Mouse (Mus musculus) T-helper 2 cell (primary cell): ENCODE measurements around the gene Tex264.

Experiments
- in situ Hi-C: fragments of 300-600 bp; cut with MboI, MseI; formaldehyde crosslinking; loops from one replicate; pipeline ENCODE4 v1.15.1; 2025; ENCODE audit warnings: high pct_unique_total_duplicates

The Tex264 gene

DNA sequence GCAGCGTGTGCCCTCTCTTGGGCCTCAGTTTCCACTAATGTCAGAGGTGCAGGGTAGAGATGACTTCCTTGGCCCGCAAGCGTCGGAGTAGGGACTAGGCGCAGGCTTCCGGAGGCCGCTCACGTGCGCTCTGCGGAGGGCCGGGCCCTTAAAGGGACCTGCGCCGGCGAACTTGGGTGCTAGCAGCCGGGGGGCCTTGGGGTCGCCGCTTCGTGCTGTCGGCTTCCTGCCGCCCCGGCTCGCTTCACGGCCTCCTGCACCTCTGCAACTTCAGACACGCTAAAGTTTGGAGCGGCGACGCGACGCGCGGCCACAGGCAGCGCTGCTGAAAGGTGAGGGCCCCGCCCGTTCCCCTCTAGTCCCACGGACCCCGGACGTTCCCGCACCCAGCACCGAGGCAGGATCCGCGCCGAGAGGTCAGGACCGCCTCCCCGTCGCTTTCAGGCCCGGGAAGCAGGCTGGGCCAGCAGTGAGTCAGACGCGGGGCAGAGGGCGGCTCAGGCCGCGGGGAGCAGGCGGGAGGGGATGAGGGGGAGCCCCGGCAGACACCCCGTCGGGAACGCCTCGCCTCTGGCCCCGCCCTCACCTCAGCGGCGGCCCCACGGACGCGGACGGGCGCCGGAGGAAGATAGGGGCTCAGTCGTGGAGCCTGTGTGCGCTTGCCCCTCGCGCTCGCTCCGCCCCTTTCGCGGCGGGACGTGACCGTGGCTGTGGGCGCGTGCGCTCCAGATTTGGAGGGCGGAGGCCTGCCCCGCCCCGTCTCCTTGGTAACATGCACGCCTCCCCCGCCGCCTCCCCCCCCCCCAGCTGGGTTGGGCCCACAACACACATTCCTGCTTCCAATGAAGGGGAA is at the start of gene Tex264:
Gene Tex264, minus strand, starts transcription at position 679 of the 853 bp plus-strand sequence.
- in situ Hi-C loops = loop anchor here (10.0 kb wide), 2 partner anchors 209 to 1631 kb away; partner anchors contain the start of genes Manf and Mrpl3

DNA sequence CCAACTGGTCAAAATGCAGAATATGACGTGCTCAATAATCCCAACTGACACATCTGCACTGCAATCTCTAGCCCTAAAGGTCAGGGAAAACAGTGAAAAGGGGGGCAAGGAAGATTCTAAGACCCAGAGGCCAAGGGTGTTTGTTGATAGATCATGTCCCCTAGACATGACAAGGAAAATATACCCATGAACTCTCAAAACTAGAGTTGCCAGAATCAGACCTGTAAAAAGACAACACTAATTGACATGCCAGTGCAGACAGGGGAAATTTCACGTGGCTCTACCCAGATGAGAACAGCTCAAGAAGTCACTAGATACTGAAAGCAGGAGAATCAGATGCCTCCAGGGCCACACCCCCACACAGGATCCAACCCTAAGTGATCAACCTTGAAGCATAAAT is 48.0 kb upstream of the Tex264 start:
- in situ Hi-C loops = no loop called here

DNA sequence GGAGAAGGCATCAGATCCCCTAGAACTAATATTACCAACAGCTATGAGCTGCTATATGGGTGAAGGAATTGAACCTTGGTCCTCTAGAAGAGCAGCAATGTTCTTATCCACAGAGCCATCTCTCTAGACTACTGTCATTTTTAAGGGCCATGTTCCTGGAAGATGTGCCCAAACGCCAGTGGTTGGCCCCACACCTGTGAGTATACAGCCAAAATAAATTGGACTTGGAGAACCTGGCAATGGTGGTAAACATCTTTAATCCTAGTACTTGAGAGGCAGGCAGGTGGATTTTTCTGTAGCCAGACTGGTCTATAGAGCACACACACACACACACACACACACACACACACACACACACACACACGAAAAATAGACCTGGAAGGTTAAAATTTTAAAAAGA is 43.7 kb upstream of the Tex264 start:
- in situ Hi-C loops = no loop called here

DNA sequence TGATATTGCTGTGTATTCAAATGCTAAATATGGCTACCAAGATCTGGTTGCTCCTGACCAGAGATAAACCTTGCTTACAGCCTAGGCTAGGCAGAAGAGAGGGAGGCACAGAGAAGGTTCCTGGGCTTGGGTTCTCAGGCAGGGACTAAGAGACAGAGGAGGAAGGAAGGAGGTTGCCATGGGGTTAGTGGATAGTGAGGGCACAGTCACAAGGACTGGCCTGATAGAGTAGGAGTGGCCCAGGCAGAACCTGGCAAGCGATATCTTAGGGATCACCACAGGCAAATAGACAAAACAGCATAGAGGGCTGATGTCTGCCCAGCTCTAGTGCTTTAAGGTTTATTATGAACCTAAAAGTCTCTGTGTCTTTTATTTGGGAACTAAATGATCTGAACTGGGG is 41.2 kb upstream of the Tex264 start:
- in situ Hi-C loops = no loop called here

DNA sequence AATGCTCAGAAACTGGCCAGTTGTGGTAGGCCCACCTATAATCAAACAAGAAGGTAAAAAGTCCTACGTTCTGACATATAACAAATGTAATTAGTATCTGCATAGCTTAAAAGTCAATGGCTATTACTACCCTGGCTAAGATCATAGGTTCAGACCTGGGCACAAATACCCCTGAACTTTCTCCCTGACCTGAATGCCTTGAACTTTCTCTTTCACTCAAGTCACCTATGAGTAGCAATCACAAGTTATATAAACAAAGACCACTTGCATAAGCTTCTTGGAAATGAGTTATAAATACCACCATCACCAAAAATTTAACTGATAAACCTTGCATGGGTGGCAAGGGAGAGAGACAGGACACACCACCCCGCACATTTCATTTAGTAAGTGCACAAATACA is 39.7 kb upstream of the Tex264 start:
- in situ Hi-C loops = no loop called here

DNA sequence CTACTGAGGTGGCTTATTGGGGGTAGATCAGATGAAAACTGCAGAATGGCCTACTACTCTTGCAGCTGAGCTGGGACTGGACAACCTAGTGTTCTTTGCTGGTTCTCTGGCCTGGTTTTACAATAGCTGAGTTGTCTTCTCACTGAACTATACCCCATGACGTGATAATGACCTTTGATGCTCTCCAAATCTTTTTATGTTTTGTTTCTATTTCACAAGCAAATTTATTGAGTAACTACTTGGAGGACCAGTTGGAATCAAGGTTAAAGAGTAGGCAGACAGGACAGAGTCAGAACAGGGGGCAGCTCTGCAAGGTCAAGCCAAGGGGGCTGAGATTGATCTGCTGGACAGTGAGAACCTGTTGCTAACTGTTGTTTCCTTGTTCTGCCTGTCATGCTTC is 39.1 kb upstream of the Tex264 start:
- in situ Hi-C loops = no loop called here

DNA sequence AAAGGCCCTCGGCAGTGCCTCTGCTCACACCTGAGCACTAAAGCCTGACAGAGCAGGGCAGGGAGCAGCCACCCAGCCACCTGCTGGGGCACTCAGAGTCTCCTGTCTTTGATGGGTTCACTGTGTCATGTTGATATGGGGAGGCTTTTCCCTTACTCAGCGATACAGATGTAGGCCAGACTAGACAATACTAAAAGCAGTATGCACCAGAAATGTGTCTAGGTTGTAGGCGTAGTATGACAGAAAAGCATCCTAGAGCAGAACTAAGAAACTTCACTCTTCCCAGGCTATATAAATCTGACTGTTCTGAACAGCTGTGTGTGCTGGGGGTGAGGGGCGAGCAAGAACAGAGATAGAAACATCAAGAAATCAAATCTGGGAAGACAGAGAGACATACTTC is 31.0 kb upstream of the Tex264 start:
- in situ Hi-C loops = no loop called here

DNA sequence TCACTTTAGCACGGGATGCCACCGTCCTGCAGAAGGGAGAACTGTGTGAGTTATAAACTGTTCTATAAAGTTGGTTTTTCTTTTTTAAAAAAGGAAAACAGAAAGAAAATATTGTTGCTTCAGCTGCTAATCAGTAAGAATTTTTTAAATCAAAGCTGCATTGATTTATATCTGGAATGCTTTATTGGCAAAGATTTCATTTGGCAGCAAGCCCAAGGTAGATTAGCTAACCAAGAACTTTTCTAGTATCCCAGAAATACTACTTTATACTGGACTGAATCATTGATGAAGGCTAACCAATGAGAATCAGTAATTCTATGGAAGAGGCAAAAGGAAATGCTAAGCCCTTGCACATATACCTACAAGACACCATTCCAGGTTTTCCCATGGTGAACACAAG is 30.5 kb upstream of the Tex264 start:
- in situ Hi-C loops = no loop called here

DNA sequence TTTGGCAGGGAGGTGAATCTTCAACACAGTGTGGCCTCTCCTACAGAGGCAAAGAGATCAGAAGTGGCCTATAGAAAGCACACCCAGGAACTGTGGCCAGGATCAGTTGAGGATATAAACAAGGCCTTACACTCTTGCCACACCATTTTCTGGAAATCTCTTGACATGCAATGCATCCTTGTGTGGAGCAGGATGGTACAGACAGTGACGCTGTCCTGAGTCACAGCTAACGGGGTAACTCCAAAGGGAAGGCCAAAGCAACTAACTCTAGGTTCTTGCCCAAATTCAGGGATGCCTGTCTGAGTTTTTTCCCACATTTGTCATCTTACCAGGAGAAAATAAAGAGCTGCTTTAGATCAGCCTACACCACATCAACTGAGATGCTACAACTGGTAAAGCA is 26.7 kb upstream of the Tex264 start:
- in situ Hi-C loops = no loop called here

DNA sequence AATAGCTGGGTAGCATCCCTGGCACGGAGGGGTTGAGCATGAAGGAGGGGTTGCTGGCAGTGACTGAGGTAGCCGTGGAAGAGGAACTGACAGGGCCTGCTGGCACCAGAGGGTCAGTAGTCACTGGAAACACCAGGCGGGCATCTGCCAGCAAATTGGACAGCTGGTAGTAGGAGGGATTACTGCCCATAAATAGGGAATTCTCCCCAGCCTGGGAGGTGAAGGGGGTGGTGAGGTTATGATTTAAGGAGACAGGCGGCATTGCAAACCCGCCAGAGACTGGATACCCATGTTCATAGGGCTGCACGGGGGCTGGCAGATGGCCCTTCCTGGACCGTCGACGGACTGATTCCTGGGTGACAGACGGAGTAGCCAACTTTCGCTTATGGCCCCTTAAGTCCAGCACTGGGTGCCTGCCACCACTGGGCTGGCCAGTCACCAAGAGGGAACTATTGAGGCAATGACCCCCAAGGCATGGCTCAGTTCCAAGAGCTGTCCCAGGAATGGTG is 7.3 kb upstream of the Tex264 start:
- in situ Hi-C loops = no loop called here

DNA sequence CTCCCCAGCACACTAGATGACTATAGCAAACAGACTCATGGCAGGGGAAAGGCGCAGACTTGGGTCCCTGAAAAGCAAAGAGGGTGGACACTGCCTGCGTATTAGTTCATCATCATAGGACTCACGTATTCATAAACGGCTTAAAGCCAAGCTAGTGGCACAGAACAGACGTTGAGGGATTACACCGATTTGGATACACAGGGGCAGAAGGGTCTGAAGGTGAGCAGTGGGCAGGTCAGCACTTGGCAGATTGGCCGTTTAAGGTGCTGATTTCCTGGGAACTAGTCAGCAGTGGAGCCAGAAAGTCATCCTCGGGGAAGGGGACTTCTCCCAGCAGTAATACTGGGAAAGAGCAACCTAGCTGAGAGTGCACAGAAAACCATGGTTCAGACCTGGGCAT is 3.1 kb upstream of the Tex264 start:
- in situ Hi-C loops = loop anchor here (10.0 kb wide), 2 partner anchors 206 to 1634 kb away; partner anchors contain the start of genes Manf and Mrpl3

DNA sequence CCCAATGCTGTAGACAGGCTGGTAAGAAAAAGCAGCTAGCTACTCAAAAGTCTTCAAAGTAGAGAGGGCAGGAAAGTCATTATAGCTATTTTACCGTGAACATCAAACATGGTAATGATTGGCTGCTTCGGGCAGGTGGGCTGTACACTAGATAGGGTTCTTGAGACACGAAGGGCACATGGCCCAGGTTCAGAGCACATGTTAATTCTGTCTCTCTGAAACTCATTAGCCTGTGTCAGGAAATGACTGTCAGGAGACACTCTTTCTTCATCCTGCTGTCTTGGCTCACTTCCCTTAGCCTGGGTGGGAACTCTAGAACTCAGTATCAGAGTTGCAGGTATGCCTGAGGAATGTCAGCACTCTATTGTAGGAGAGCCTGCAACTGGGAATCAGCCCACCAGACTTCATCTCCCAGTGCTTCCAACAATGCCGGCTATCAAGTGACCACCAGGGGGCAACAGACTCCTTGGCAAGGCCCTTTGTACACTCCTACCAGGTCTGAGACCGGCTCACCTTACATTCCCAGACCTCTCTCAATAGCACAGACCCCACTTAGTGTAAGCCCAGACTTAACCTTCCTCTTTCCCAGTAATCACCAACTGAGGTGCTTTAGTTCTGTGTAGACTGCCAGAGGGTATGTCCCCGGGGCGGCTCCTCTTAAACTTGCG is 1.4 kb upstream of the Tex264 start:
- in situ Hi-C loops = loop anchor here (10.0 kb wide), 2 partner anchors 208 to 1632 kb away; partner anchors contain the start of genes Manf and Mrpl3

DNA sequence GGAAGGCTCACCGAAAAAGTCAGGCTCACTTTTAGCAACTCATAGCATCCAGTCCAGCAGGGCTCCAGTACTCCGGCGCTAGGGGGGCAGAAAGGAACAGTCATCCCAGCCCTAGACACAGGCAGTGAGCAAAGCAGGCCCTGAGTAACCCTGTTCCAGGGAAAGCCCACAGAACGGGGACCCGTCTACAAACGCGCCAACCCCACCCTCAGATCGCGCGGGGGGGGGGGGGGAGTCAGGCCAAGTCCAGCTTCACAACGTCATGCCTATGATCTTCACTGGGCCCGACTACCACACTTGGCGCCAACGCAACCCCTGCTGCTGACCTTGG is 844 bp downstream of the Tex264 start:
- in situ Hi-C loops = loop anchor here (10.0 kb wide), 2 partner anchors 210 to 1630 kb away; partner anchors contain the start of genes Manf and Mrpl3

DNA sequence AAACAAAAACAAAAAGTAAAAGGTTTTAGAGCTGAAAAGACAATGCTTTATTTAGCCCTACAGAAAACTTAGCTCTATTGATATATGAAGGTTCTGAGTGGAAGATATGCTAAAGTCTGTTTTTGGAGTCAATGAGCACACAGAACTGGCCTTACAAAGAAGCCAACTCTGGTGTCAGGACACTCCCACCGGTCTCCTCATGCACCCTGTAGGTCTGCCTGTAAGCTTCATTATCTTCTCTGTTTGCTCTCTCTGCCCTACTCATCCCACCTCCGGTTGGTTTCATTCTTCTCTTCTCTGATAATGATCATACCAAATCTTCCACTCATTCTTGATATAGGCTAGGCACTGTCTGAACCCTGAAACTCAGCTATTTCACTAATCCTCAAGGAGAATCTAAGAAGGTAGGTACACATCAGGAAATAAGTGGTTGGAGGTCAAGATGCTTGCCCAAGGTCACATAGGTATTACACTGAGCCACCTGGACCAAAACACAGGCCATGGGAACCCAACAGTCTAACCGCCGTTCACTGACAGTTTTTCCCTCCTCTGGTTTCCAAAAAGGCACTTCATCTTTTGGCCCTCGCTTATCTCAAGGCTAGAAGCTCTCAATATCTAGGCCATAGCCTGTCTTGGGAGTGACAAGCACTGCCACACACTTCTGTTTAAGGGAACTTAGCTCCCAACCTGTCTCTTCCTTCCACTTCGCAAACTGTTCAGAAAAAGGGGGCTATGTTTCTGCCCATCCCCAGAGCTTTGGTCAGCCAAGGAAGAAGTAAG is 1.4 kb downstream of the Tex264 start:
- in situ Hi-C loops = loop anchor here (10.0 kb wide), 2 partner anchors 211 to 1629 kb away; partner anchors contain the start of genes Manf and Mrpl3

DNA sequence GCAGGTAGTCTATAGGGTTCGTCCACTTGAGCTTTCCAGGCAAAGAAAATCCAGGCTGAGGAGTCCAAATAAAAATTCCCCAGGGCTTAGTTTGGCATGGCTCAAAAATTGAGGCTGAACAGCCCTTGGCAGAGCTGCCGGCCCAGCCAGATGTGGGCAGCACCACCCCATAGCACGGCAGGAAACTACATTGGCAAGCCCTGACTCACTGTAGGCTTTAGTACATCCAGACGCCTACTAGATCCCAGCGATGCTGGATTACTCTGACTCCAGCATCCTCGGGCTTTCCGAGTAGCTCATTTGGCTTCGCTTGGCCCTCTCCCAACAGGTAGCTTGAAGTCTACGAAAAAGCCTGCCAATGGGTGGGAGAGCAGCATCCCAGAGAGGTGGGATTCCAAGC is 4.7 kb downstream of the Tex264 start:
- in situ Hi-C loops = loop anchor here (10.0 kb wide), 2 partner anchors 214 to 1626 kb away; partner anchors contain the start of genes Manf and Mrpl3

DNA sequence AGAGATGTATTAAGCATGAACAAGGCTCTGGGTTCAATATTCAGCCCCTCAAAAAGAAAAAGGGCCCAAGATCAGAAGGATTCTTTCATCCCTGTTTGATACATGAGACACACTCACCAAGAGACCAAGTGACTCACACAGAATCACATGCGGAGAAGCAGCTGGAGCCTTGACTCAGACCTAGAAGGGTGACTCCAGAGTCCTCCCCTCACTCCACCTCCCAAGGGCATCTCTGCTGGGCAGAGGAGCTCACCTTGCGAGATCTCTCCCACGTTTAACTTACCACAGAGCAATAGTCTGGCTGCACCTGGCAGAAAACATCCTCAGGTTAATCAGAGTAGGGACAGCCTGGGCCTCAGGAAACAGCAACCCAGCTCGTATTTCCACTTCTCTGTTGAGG is 7.5 kb downstream of the Tex264 start:
- in situ Hi-C loops = no loop called here

DNA sequence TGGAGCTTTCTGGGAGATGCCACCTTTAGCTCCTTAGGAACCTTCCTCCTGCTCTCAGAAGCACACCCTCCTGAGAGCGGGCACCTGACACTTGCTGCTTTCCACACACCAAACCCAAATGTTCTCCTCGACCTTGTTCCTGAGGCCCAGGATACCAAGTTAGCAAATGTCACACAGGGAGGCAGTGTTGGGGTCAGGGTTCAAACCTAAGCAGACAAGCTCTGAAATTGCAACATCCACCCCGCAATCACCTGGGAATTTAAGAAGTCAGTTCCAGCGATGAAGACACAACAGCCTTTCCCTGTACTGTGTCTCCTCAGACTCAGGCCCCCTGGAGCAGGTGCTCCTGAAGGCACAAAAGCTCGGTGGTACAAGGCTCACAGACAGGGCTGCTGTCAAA is 8.0 kb downstream of the Tex264 start:
- in situ Hi-C loops = no loop called here

DNA sequence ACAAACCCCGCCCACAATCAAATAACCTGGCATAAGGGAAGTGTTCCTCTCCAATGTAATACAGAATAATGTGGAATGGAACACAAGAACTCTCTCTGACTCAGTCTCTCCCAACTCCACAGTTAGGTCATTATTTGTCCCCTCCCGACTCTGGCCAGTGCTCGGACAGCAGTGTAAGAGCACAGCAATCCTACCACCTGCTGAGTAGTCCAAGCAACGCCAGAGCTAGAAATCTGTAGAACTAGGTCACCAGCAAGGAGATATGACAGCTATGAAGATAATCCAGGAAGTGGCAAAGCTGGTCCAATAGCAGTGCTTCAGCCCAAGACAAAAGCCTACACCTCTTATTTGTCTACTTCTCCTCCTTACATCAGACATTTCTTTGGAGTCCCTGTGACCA is 9.2 kb downstream of the Tex264 start:
- in situ Hi-C loops = no loop called here

DNA sequence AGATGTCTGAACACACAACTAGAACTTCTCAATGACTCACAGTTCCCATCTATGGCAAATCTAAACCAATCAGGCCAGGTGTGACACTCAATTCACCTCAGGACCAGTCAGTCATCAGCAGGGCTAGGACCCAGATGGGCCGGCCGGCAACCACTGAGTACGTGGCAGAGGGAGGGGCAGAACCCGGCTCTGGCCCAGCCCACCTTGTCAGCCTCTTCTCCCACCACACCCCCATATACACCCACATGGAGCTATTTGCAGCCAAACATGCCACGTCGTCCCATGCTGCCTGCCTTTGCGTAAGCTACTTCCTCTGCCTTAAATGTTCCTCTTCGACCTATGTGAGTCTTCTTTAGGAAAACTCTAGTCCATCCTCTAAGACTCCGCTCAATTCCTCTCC is 9.8 kb downstream of the Tex264 start:
- in situ Hi-C loops = no loop called here

DNA sequence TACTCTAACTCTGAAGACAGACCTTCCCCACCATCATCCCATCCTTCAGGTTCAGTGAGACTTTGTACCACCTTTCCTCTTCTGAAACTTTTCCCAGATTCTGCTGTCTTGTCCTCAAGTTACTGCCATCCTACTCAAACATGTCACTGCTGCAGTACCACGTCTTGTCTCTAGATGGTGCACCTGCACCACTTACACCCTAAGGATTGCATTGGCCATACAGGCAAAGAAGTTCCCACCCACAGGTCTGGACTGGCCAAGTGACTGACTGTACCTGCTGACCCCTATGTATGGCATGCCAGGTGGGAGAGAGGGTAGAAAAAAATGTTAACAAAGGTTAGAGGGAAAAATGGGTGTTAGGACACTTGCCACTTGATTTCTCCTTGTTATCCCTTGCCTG is 10.2 kb downstream of the Tex264 start:
- in situ Hi-C loops = no loop called here

DNA sequence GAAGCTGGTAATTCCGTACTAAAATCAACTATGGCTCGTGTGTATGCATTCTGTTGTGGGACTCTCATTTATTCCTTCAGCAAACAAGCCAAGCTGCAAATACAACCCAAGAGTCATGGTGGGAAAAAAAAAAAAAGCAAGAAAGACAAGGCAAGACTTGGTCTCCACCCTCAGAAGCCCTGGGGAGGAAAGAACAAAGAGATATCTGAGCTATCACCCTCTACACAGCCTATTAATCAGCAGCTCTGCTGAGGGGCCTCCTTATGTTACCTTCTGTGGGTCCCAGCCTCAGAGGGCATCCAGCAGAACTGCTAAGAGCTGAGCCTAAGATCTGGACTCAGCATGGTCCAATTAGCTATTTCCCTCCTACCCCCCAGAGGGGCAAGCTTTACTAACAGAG is 11.9 kb downstream of the Tex264 start:
- in situ Hi-C loops = loop anchor here (5.0 kb wide), 1 partner anchor 158 kb away; no protein-coding TSS in a partner anchor

DNA sequence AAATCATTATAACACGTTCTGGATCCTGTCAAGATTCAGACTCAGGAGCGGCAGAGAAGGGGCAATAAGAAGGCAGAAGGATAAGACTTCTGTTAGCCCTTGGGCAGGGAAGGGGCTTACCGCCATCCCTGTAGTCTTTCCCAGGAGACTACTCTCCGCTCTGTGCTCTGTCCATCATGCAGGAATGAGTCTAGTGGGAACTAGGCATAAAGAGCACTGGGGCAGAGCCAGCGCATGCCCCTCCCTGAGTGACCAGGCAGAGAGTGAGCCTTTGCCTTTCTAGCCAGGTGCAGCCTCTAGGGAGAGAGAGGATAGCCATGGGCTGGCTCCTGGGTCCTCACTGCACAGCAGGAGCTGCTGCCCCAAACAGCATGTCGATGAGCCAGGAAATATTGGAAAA is 20.9 kb downstream of the Tex264 start:
- in situ Hi-C loops = no loop called here
